Mouse (Mus musculus): ENCODE data around the gene Slc17a2.

Gene Slc17a2

DNA sequence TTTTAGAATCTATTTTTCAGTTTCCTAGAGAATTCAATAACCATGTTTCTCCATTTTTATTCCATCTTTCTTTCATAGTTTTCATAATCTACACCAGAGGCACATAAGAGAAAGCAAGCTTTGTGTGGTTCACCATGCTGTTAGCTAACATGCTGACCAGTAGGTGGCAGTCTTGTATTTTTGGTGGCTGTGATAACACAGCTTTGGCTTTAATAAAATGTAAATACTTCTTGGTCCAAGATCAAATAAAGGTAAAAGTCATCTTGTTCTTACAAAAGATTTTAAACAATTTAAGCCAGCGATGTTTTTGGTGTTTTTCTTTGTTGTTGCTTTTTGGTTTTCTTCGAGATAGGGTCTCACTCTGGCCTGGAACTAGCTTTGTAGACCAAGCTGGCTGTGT is 14.3 kb upstream of the Slc17a2 start:
- peak; percentile 46 to 70 for DNase-seq (ENCODE audit: low spot score in 2 of 2)

DNA sequence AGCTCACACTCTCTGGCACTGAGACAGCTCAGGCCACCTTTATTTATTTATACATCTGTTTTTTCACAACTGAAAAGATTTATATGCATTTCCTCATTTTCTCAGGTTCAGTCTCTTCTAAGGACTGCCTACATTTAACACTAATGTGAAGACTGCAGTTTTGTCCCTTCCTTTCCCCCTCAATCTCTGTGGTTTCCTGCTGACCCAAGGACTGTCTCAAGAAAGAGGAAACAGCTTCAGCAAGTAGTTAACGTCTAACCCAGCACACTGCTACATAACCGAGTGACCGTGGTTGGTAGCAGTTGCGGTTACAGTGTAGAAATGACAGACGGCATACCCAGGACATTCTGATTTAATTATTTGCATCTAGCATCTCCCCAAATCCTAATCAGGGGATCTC is 7.4 kb upstream of the Slc17a2 start:
- DNase-seq (ENCODE audit: low spot score in 2 of 2) = no peak

DNA sequence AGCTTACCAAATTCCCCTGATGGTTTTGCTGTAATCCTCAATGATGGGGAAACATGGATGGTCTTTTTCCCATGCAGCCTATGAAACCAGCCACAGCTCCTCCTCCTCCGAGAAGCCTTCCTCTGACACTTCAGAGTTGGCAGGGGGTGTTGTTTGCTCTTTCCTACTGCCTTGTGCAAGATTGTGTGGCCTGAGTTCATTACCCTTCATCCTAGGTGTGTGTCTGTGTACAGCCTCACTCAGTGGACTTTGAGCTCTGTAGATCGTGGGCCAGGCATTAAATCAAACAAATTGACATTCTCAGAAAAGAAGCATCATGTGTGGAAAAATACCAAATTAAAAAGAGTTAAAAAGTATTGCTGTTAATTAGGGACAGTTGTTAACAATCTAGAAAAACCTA is 2.3 kb upstream of the Slc17a2 start:
- no peak for DNase-seq (ENCODE audit: low spot score in 2 of 2)

DNA sequence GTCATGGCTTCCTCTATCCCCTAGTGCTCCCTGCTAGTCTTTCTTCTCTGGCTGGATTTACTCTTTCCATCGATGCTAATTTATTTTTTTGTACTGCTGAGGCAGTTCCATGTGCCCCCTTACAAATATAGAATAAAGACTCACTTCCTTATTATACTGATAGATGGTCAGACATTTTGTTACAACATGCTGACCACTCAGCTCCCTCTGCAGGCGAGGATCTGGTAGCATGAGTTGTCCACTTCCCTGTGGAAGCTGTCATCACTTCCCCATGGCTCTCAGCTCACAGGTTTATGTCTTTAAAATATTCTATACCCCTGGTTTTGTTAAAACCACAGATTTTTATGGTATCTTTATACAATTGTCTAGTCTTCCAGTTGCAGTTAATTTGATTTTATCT is 9.4 kb downstream of the Slc17a2 start:
- no peak for DNase-seq (ENCODE audit: low spot score in 2 of 2)

DNA sequence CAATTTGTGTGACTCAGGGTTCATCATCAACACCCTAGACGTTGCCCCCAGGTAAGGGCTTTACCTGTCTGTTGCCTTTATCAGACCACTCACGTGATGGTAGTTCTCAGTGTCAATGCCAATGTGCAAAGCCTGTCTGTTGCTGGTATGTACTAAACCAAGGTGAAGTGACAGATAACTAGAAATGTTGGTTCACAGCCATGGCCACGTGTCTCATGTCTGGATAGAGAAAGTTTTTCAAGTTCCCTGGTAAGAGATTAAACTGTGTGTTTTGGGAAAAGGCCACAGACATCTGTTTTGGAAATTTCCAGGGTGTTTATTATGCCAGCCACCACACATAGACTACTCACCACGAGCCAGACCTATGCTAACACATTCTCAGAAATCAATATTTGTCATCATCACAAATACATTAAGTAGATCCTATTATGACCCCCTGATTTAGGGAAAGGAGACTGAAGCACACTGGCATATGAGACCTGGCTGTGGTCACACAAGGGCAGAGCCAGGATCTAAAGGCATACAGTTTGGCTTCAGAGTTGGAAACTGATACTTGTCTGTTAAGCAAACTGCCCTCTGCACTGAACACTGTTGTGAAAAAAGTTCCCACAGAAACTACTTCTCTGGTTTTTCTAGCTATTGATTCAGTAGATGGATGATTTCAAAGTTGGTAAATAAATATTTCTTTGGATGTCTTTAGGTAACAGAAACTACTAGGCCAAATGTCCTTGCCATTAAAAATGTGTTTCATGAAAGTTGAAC is 13.6 kb downstream of the Slc17a2 start:
- DNase-seq (ENCODE audit: low spot score in 2 of 2) = no peak

DNA sequence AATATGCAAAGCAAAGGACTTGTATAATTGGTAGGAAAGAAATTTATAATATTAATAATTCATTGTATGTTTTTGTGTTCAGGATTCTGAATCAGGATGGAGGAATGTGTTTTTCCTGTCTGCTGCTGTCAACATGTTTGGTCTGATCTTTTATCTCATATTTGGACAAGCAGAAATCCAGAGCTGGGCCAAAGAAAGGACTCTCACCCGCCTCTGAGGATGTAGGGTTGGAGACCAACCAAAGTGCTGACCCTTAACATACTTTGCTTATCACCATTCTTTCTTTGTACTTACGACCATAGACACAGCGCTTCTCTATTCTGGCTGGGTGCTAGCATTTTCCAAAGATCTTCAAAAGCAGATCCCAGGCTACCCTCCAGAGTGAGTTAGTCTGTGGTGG is 15.4 kb downstream of the Slc17a2 start:
- no peak for DNase-seq (ENCODE audit: low spot score in 2 of 2)

DNA sequence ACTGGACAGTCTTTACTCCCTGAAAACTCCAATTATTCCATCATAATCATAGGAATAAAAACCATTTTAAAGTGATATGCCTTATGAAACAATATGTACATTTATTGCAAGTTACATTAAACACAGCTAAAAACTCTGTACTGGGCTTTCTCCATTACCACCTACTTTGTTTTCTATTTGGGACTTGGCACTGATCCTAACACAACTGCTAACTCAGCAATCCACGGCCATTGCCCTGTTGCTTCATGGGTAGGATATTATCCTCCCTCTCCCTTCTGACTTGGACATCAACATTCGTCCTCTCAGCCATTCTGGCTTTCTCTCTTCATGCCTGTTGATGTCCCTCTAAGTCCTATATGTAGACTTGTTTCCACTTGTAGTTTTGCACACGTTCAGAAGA is 19.8 kb downstream of the Slc17a2 start:
- DNase-seq (ENCODE audit: low spot score in 2 of 2) = no peak

DNA sequence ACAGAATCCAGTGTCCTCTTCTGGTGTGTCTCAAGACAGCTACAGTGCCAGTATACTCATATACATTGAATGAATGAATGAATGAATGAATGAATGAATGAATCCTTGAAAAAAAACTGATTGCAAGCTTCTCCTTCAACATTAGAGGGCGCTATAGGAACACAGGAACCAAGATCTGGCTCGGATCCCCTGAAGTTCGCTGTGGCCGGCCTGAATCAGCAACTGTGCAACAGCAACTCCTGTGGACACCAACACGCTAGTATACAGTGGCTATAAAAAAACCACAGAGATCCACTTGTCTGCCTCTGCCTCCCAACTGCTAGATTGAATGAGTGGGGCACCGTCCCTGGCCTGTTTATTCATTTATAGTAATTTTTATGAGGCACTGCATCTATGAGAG is 26.3 kb downstream of the Slc17a2 start:
- peak; percentile 33 to 45 for DNase-seq (ENCODE audit: low spot score in 2 of 2)

DNA sequence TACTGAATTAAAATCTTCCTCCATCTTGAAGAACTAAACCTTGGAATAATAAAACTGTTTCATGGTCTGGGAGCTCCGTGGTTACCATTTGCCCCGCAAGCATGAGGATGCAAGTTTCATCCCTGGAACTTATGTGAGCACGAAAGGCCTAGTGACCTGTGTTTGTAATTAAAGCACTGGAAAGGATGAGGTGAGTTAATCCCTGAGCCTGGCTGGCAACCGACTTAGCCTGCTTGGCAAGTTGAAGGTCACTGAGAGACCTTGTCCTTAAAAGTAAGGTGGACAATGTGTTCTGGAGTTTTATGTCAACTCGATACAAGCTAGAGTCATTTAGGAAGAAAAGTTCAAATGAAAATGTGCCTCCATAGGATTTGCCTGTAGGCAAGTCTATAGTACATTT is 28.0 kb downstream of the Slc17a2 start:
- DNase-seq (ENCODE audit: low spot score in 2 of 2) = no peak

DNA sequence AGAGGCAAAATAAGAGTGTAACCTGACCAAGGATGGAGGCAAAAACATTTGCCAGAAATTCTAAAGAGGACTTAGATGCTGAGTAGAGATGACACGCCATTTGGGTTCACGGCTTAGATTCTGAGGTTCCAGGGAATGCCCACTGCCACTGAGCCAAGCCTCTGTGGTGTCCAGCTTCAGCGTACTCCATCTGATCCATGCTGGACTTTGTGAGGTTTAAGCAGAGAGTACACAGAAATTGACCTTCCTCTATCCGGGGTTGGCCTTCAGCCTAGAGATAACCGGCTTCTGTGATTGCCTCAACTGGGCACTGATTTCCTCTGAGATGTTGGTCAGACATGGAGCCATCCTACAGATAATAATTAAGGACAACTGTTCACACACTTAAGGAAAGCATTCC is 29.8 kb downstream of the Slc17a2 start:
- DNase-seq (ENCODE audit: low spot score in 2 of 2) = no peak

DNA sequence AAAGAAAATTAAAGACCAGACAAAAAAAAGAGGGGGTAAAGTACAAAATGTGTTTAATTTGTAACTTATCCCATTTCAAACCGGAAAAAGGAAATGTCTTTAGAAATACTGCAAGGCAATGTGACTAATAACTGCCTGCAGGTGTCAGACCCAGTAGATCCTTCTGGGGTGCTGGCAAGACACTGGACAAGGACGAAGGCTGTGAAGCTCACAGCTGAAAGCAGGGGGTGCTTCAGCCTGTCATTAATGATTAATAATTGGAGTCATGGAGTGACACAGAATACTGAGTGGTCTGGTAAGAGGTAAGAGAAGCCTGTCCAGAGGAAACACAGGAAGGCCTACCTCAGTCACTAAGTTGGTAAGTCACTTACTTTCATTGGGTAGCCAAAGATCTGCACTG is 32.5 kb downstream of the Slc17a2 start, which contains the start of gene Slc17a3:
Slc17a3 (plus strand) TSS at position 127 of the 400 bp plus-strand sequence.
- DNase-seq (ENCODE audit: low spot score in 2 of 2) = no peak

DNA sequence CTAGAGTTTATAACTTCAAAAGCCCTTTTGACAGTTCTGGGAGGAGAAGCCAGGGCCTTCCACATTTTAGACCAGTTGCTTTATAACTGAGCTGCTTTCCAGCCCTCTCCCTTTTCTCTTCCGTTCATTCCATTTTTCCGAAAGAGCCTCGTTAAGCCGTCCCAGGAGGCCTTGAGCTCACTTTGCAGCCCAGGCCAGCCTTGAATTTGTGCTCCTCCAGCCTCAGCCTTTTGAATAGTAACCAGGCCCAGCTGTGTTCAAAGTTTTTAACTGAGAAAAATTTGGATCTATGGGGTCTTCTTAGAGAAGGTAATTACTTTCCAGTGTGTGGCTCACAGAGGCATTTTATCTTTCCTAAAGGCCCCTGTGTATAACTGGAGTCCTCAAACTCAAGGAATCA is 39.1 kb downstream of the Slc17a2 start:
- no peak for DNase-seq (ENCODE audit: low spot score in 2 of 2)

DNA sequence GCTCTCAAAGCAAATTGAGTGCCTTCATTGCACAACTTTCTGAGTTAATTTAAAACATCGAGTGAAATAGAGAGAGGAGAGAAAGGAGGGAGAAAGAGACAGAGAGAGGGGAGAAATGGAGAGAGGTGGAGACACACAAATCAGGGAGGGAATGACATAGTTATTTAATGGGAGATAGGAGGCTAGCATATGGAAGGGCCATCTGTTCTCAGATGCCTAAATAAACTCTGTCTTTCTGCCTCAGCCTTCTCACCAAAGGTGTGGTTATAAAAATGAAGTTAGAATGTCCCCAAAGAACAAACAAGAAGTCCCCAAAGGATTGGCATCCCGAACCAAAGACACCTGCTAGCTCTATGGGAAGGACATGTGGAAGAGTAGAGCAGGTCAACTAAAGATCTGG is 42.5 kb downstream of the Slc17a2 start:
- DNase-seq (ENCODE audit: low spot score in 2 of 2) = peak; percentile 13 to 17

DNA sequence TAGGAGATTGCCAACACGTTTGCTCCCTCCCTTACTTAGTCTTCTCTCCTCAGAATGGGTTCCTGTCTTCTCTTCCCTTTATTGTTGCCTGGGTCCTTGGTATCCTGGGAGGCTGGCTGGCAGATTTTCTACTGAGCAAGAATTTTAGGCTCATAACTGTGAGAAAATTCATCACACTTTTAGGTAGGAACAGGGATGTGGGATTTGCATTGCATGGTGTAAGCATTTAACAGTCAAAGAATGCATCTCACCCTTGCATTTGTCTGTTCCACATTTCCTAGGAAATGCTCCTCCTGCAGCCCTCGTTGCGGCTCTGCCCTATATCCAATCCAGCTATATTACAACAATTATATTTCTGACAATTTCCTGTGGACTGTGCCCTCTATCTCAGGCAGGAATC is 49.6 kb downstream of the Slc17a2 start:
- DNase-seq (ENCODE audit: low spot score in 2 of 2) = peak in 1 of 2 experiments; percentile 3

DNA sequence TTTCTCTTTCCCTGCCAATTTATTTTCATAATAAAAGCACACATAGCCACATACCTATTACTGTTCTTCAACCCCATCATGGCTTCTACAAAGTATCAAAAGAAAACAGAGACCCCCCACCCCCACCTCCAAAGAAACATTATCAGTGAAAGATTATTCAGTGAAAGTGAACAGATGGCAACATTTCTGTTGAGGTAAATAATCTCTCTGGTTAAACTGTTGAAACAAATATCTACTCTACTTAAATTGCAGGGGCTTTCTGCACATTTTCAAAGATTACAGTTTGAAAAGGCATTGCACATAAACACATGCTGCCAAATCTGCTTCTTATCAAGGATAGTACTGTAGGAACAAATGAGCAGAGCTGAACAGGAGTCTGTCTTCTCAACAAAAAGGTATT is 55.0 kb downstream of the Slc17a2 start:
- DNase-seq (ENCODE audit: low spot score in 2 of 2) = no peak

DNA sequence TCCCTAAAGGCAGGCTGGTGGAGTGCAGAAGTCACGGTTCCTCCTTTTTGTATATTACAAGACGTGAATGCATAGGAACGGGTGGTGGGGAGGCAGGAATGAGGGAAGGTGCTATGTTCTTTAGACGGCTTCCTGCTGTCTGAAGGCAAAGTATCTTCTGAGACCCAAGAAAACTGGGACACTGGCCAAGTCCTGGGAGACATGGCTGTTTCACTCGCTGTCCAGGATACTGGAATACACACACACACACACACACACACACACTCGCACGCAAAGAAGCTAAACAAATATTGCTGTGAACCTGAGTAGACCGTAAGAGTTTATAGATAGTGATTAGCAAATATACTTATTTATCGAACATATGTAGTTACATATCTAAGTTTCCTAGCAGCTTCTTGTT is 57.9 kb downstream of the Slc17a2 start:
- DNase-seq (ENCODE audit: low spot score in 2 of 2) = no peak

DNA sequence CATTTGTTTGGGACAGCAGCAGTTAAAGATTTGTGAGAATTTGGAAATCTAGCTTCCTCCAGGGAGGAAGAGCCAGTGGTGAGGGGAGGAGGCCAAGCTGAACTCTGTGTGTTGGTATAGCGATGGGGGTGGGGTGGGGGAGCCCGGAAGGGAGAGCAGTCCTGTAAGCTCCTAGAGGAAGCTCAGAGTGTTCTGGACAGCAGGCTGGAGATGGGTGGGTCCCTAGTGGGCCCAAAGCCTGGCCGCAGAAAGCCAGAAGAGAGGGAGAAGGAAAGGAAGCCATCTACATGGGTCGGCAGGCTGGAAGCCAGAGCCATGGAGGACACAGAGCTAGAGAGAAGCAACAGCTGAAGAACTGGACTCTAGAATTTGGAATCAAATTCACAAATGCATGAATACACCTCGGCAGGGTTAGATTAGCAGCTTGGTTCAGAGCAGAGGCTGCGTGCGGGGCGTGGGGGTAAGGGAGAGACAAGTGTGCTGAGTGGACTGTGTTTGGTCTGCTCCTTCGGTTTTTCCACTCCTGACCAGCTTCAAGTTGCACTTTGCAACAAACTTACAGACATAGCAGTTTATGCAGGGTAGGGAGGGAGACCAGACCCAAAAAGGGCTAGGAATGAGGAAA is 59.4 kb downstream of the Slc17a2 start:
- DNase-seq (ENCODE audit: low spot score in 2 of 2) = no peak

DNA sequence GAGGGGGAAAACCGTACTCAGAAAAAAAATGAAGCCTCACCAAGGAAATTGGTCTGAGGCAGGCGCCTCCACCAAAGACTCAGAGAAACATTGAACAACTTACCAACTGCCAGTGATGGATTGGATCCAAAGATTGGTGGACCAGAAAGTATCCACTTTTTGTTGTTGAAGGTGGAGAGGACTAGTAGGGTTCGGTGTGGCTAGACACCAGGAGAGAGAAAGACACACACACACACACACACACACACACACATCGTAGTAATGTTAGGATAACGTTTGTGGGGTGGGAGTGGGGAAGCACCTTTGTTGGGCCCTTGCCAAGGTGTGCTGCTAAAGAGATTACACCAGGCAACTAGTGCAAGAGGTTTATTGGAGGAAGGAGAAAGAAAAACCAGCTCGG is 60.2 kb downstream of the Slc17a2 start:
- no peak for DNase-seq (ENCODE audit: low spot score in 2 of 2)

DNA sequence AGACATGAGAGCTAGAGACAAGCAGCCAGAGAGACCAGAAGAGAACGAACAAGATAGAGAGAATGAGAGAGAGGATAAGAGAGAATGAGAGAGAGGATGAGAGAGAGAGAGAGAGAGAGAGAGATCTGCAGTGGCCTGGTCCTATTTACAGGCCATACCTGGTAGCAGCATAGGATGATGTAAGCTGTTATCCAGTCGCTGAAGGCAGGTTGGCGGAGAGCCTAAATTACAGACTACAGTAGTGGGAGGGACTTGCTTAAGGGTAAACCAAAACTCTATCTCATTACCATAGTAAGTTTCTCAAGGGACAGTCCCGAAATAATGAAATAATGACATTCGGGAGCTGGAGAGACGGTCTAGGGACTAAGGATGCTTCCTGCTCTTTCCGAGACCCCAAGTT is 60.6 kb downstream of the Slc17a2 start, which contains the start of gene Slc17a1:
Slc17a1 (plus strand) TSS at position 346 of the 400 bp plus-strand sequence.
- no peak for DNase-seq (ENCODE audit: low spot score in 2 of 2)

DNA sequence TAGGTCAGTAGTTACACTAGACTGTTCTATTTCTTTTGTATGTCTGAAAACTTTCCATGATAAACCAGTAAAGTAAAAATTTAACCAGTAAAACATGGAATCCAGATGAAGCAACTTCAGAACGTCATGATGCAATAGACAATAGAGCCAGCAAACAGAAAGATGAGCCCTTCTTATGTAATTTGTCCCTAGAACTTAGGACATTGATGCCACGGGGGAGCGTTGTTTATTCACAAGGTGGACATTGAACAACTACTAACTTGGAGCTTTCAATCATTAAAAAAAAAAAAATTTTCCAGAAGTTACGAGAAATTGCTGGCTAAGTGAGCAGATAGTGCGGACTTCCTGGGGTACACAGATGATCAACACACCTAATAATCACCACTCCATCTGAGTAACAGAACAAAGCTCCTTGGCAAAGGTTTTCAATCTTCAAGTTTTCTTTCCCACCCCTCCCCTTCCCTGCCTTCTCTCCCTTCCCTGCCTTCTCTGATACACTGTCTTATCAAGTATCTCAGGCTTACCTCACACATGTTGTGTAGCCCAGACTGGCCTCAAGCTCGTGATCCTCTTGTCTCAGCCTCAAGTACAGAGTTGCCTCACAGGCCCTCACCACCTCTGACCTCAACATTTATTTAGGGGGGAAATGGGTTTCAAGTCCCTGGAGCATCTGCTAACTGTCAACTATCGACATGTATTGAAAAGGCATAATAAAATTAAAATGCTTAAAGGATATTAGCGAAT is 62.2 kb downstream of the Slc17a2 start:
- no peak for DNase-seq (ENCODE audit: low spot score in 2 of 2)

DNA sequence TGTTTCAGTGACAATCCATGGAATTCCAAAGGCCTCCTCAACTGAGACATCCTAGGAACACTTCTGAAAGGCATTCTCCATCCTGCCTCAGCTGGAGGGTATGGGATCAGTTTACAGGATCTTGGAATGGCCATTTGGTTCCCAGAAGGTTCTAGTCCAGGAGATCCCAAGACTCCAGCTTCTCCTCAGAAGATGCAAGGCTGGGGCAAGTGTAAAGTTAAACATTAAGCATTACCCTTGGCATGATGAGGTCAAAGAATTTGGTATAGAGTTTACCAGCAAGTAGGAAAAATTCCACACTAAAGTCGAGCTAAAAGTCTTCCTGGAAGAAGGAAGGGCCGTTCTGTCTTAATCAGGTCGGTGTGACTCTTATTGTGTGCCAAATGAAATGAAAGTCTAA is 63.2 kb downstream of the Slc17a2 start:
- no peak for DNase-seq (ENCODE audit: low spot score in 2 of 2)

DNA sequence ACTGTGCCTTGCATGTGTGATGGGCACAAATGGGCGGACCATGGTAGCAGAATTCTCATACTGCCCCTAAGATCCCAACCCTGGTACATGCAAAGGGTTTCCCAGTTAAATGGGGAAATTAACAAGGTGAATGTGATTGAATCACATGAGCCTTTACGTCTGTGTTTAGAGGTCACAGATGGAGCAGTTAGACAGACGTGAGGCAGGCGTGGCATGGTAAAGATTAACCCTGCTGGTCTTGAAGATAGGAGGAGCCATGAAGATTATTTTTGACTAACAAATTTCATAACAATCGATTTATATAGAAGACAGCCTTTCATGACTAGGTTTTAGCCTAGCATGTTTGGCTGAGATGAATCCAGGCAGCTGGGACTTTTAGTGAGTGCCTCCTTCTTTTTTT is 66.3 kb downstream of the Slc17a2 start:
- DNase-seq (ENCODE audit: low spot score in 2 of 2) = no peak
